Mouse (Mus musculus) hindbrain, postnatal 0 days (tissue): ENCODE measurements at regions not wholly inside any gene's neighbourhood (a gene's known extent, or its start where the extent isn't known, plus 50 kb on each side); places are given as distances from the start of the nearest gene placed in this dataset.

Source experiments
- ATAC-seq: fragments of 200-750 bp; cut with Nextera tagmentation; 2 replicates; pipeline ENCODE4 v1.8.0; 2017; ENCODE audit warnings: mild to moderate bottlenecking, moderate TSS enrichment, moderate library complexity
- DNase-seq: peaks from one replicate; pipeline ENCODE4 v3.0.0-alpha.2; 2015; ENCODE audit warnings: low spot score
- H3K27ac ChIP-seq: fragments of 300-500 bp; sonication (generic); 2 replicates; pipeline ENCODE4 v1.5.1; 2014; ENCODE audit warnings: mild to moderate bottlenecking
- H3K27me3 ChIP-seq: fragments of 300-500 bp; sonication (generic); 2 replicates; pipeline ENCODE4 v1.6.1; 2014; ENCODE audit warnings: low read length, mixed read lengths; ENCODE audit not compliant: insufficient read depth
- H3K36me3 ChIP-seq: fragments of 300-500 bp; sonication (generic); 2 replicates; pipeline ENCODE4 v1.6.1; 2014; ENCODE audit warnings: low read length, mixed read lengths; ENCODE audit not compliant: insufficient read depth
- H3K4me1 ChIP-seq: fragments of 300-500 bp; sonication (generic); 2 replicates; pipeline ENCODE4 v1.6.1; 2014; ENCODE audit warnings: antibody characterized with exemption, low read length, mixed read lengths; ENCODE audit not compliant: insufficient read depth
- H3K4me2 ChIP-seq: fragments of 300-500 bp; sonication (generic); 2 replicates; pipeline ENCODE4 v1.6.1; 2014; ENCODE audit warnings: low read depth, mild to moderate bottlenecking, low read length, moderate library complexity, mixed read lengths
- H3K4me3 ChIP-seq: fragments of 300-500 bp; sonication (generic); 2 replicates; pipeline ENCODE4 v1.5.1; 2014; ENCODE audit warnings: low read length
- H3K9ac ChIP-seq: fragments of 300-500 bp; sonication (generic); replicated peaks from 2 replicates; pipeline ENCODE4 v1.6.1; 2014; ENCODE audit warnings: mild to moderate bottlenecking, low read length, moderate library complexity, mixed read lengths
- H3K9me3 ChIP-seq: fragments of 300-500 bp; sonication (generic); 2 replicates; pipeline ENCODE4 v1.6.1; 2016; ENCODE audit warnings: low read length, mixed read lengths
- CTCF ChIP-seq: IDR thresholded peaks from 2 replicates; pipeline ENCODE4 v1.5.1; 2016; ENCODE audit warnings: antibody characterized with exemption, control low read depth, low read depth
- WGBS: fragments of 180-500 bp; shearing (Covaris S2); extraction: QIAGEN DNeasy Blood & Tissue Kit; methylation state at CpG from one replicate; pipeline ENCODE4 v1.1.7; 2014; 5-methylcytosine and 5-hydroxymethylcytosine counted together

DNA sequence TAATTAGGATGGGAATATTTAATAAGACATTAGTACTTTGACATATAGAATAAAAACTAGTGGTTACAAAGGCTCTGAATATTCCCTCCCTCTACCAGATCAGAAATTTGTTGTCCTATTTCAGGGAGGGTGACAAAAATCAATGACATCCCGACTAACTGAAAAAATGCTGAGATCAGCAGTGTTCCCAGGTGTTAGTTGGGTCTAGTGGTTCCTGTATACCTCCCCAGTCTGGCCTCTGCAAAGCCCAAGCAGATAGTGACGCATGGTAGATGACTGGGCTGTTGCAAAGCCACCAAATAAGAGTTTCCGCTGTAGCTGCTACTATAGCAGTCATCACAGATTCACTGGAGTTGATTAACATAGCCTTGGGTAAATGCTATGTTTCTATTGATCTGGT, 59.9 kb upstream of the Gm4791 start:
- WGBS = 83% methylated on average over 3 of the region's 3 CpGs
- DNase-seq = no peak
- H3K9me3 ChIP-seq = no peaks in the 10 kb centered on the region
- TF ChIP-seq CTCF = no peak
- H3K4me2 ChIP-seq = no peak overlapping the region
- H3K27me3 ChIP-seq = no peaks in the 10 kb centered on the region; the same call in 1 of the 2 replicates
- no peak overlapping the region for H3K9ac ChIP-seq
- H3K4me3 ChIP-seq = no peak overlapping the region
- no peak for ATAC-seq
- H3K36me3 ChIP-seq = no peaks in the 10 kb centered on the region
- no peak overlapping the region for H3K27ac ChIP-seq
- H3K4me1 ChIP-seq = no peaks in the 10 kb centered on the region

GRCm38 (mm10) chr9:46925641-46926040, 72.9 kb upstream of the Gm4791 start:
- H3K27me3 ChIP-seq = no peaks in the 10 kb centered on the region
- TF ChIP-seq CTCF = no peak
- no peaks in the 10 kb centered on the region for H3K4me1 ChIP-seq
- ATAC-seq = no peak
- H3K27ac ChIP-seq = no peak overlapping the region
- H3K4me2 ChIP-seq = no peak overlapping the region
- H3K9ac ChIP-seq = no peak overlapping the region
- H3K4me3 ChIP-seq = no peak overlapping the region
- no peaks in the 10 kb centered on the region for H3K36me3 ChIP-seq
- DNase-seq = peak; percentile 23
- WGBS = 51% methylated on average over 3 of the region's 3 CpGs
- H3K9me3 ChIP-seq = no peaks in the 10 kb centered on the region

GRCm38 (mm10) chr9:46920081-46920480, 78.5 kb upstream of the Gm4791 start:
- Histone ChIP-seq H3K4me3 (no peak overlapping the region), H3K9ac (no peak overlapping the region), H3K4me2 (no peak overlapping the region), H3K9me3 (no peaks in the 10 kb centered on the region), H3K36me3 (no peaks in the 10 kb centered on the region), H3K27me3 (no peaks in the 10 kb centered on the region), H3K4me1 (no peaks in the 10 kb centered on the region), H3K27ac (no peak overlapping the region)
- no peak for ATAC-seq
- 96% methylated on average over 1 of the region's 1 CpGs for WGBS
- peak; percentile 15; the same call in 1 of the 2 replicates for TF ChIP-seq CTCF
- DNase-seq = no peak

- peak; percentile 70 for ATAC-seq
These were observed 85.3 kb upstream of the Gm4791 start for GRCm38 (mm10) chr9:46913238-46913637.

GRCm38 (mm10) chr9:46909412-46910013, 89.0 kb upstream of the Gm4791 start:
- DNase-seq = peak; percentile 57
- H3K9me3 ChIP-seq = no peaks in the 10 kb centered on the region
- no peak overlapping the region for H3K4me2 ChIP-seq
- H3K36me3 ChIP-seq = no peaks in the 10 kb centered on the region
- H3K4me3 ChIP-seq = no peak overlapping the region
- H3K27me3 ChIP-seq = no peaks in the 10 kb centered on the region
- H3K4me1 ChIP-seq = peaks cover 4% of the 10 kb centered on the region
- no peak overlapping the region for H3K27ac ChIP-seq
- no peak overlapping the region for H3K9ac ChIP-seq
- no peak for TF ChIP-seq CTCF
- peak; percentile 56 for ATAC-seq
- 24% methylated on average over 6 of the region's 6 CpGs for WGBS

More at GRCm38 (mm10) chr9:46913238-46913637, 85.3 kb upstream of the Gm4791 start:
- Histone ChIP-seq H3K4me2 (no peak overlapping the region), H3K9me3 (no peaks in the 10 kb centered on the region), H3K27me3 (no peaks in the 10 kb centered on the region), H3K4me1 (peaks cover 4% of the 10 kb centered on the region), H3K4me3 (no peak overlapping the region), H3K36me3 (no peaks in the 10 kb centered on the region), H3K9ac (no peak overlapping the region), H3K27ac (no peak overlapping the region)
- peak; percentile 53 for DNase-seq
- TF ChIP-seq CTCF = peak; percentile 22; the same call in 1 of the 2 replicates
- 24% methylated on average over 3 of the region's 3 CpGs for WGBS

DNA sequence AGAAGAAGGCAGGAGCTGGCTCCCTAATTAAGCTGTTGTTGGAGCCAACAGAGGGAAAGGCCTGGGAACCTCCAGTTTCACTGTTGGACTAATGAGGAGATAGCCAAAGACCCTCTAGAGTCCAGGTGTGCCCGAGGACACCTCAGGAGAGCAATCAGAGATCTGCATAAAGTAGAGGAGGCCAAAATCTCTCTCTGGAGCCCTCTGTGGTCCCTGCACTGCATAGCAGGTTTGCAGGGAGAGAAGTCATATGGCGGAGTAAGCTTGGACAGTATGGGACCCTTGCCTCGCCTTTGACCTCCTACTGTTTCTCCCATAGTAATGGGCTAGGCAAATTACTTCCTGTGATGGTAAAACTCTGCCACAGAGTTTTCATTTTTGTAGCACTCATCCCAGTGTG, 93.5 kb upstream of the Gm4791 start:
- Histone ChIP-seq H3K36me3 (no peaks in the 10 kb centered on the region), H3K27ac (no peak overlapping the region), H3K9me3 (no peaks in the 10 kb centered on the region), H3K9ac (no peak overlapping the region), H3K4me1 (no peaks in the 10 kb centered on the region; the same call in 1 of the 2 replicates), H3K4me3 (no peak overlapping the region), H3K27me3 (no peaks in the 10 kb centered on the region), H3K4me2 (no peak overlapping the region)
- no peak for TF ChIP-seq CTCF
- DNase-seq (no peak), ATAC-seq (no peak)
- WGBS = 89% methylated on average over 3 of the region's 3 CpGs

DNA sequence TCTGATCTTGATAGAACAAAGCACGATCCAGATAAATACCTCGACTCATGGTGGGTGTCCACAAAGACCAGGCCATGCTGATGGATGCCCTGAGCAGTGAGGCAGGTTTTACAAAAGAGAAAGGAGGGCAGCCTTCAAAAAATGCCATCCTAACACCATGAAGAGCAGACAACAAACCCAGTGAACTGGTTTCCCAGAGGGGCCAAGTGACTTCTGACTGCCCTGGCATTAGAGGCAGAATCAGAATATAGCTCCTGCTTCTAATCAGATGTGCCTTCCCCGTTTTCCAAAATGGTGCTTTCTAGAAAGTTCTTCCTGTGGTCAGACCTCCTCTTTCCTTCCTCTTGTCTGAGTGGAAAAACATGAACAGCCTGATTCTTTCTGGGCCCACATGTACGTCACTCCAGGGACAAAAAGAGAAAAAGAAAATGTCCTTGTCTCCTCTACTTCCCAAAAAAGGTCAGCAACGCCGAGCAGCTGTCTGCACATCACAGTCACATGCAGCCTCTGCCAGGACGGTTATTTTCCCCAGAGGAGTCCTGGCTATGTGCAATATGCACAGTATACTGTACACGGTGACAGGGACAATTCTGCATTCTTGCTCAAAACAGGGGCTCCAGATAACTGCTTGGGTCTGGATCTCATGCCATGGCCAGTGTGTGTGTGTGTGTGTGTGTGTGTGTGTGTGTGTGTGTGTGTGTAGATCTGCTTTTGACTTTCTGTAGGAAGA, 94.9 kb upstream of the Gm4791 start:
- H3K4me3 ChIP-seq = no peak overlapping the region
- ATAC-seq (no peak), DNase-seq (no peak)
- TF ChIP-seq CTCF = no peak
- no peaks in the 10 kb centered on the region for H3K36me3 ChIP-seq
- no peak overlapping the region for H3K9ac ChIP-seq
- H3K9me3 ChIP-seq = no peaks in the 10 kb centered on the region
- H3K27ac ChIP-seq = no peak overlapping the region
- H3K4me1 ChIP-seq = no peaks in the 10 kb centered on the region; the same call in 1 of the 2 replicates
- WGBS = 55% methylated on average over 8 of the region's 8 CpGs
- H3K27me3 ChIP-seq = no peaks in the 10 kb centered on the region
- H3K4me2 ChIP-seq = no peak overlapping the region
